Mouse (Mus musculus): ENCODE measurements around the gene Plekhd1.

GRCm38 (mm10) chr12:80701332-80701731, 8.9 kb downstream of the Plekhd1 start:
- TF ChIP-seq CTCF (IDR thresholded peaks at IDR 0.05 in 2 of 3, conservative IDR thresholded peaks at IDR 0.05 in 1 of 3; ENCODE audit: control insufficient read depth in 1 of 3, insufficient read depth in 1 of 3, low read depth in 2 of 3, low read length in 3 of 3, poor library complexity in 1 of 3, severe bottlenecking in 1 of 3) (no peak), E2F4 (IDR thresholded peaks at IDR 0.05; ENCODE audit: borderline replicate concordance, low read depth, low read length) (no peak), TBP (IDR thresholded peaks at IDR 0.05; ENCODE audit: low read depth, low read length) (no peak), POLR2A (IDR thresholded peaks at IDR 0.05; ENCODE audit: control insufficient read depth in 1 of 2, insufficient read depth in 1 of 2, low read depth in 1 of 2, low read length in 2 of 2, poor library complexity in 1 of 2) (no peak), CHD1 (IDR thresholded peaks at IDR 0.05; ENCODE audit: low read depth, low read length) (no peak)
